Mouse (Mus musculus): Measurements from ENCODE around the gene Gosr2.

The Gosr2 gene

GRCm38 (mm10) chr11:103691036-103691435 is 6.7 kb downstream of the Gosr2 start:
- DNase-seq (ENCODE audit: low read depth, low spot score): no peak

GRCm38 (mm10) chr11:103688980-103689378 is 8.7 kb downstream of the Gosr2 start:
- no peak for DNase-seq (ENCODE audit: low read depth, low spot score)

DNA sequence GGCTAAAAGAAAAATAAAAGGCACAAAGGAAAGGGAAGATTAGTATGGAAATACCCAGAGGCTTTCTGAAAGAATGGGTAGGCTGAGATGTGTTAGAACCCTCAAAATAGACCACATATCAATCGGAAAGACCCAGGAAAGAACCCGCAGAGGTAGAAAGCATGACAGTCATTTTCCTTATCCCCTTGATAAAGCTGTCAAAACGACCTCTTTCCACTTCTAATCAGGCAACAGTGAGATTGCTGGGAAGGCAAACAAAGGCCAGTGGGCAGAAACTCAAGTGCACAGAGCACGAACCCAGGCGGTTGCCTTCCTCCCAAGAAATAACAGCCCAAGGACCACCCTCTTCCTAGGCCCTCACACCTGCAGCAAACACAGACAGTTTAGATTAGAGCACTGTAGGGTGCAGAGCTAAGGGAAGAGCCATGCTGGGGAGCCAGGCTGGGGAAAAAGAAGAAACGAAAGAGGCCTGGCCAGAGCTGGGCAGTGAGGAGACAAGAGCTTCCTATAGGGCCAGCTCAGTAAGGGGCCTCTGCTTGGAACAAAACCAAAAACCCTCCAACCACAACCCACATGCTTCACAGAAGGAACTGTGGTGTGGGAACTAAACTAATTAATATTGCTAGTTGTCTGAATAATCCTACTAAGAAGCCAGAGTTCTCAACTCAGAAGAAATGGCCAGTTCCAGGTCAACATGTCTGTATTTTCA is 9.3 kb downstream of the Gosr2 start:
- DNase-seq (ENCODE audit: low read depth, low spot score): no peak

DNA sequence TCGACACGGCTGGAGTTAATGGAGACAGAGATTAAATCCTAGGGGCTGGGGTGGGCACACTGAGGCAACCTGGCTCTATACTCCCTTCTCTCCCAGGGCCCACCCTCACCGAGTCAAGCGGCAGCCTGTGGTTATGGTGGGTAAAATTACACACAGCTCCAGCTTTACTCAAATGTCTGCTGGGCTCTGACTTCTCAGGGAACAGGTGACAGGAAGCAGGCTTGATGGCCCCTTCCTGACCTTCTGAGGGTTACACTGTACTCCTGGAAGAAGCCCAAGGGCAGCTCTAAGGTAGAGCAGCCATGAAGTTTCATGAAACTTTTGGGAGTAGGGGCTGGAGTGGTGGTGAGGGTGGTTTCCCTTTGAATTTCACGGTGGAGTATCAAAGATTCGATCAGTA is 11.0 kb downstream of the Gosr2 start:
- no peak for DNase-seq (ENCODE audit: low read depth, low spot score)

- no peak for DNase-seq (ENCODE audit: low read depth, low spot score)
These were observed 12.4 kb downstream of the Gosr2 start for GRCm38 (mm10) chr11:103685261-103685736.

DNA sequence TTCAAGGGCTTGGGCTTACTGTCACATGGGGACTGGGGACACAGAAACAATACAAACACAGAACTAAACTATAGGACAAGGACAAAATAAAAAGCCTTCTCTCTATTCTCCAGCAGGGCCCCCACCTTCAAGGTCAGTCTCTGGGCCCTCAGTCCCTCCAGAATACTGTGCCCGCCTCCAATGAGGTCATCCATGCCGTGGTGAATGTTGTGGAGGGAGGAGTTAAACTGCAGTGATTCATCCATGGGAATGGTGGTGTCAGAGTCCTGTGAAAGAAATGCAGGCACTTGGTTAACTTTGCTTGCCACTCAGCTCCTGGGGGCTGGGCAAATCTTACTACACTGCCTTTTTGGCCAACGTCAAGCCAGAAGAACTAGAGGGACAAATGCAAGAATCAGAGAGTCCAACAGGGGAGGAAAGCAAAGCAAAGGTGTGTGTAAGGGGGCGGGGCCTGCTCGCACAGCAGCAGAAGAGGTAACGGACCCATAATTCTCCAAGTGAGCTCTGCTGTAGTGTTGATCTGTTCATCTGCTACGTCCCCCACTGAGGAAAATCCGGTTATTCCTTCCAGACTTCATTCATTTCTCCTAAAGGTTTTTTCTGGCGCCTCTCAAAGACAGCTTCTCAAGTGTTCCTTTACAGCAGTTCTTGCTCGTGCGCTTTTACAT is 13.9 kb downstream of the Gosr2 start:
- no peak for DNase-seq (ENCODE audit: low read depth, low spot score)

- peak; percentile 49 for DNase-seq (ENCODE audit: low read depth, low spot score)
These were observed 20.7 kb downstream of the Gosr2 start for GRCm38 (mm10) chr11:103677042-103677441.

GRCm38 (mm10) chr11:103675556-103675955 is 22.1 kb downstream of the Gosr2 start:
- peak; percentile 63 for DNase-seq (ENCODE audit: low read depth, low spot score)

GRCm38 (mm10) chr11:103666907-103667426 is 30.7 kb downstream of the Gosr2 start:
- no peak for DNase-seq (ENCODE audit: low read depth, low spot score)

GRCm38 (mm10) chr11:103666181-103666906 is 31.4 kb downstream of the Gosr2 start:
- no peak for DNase-seq (ENCODE audit: low read depth, low spot score)

DNA sequence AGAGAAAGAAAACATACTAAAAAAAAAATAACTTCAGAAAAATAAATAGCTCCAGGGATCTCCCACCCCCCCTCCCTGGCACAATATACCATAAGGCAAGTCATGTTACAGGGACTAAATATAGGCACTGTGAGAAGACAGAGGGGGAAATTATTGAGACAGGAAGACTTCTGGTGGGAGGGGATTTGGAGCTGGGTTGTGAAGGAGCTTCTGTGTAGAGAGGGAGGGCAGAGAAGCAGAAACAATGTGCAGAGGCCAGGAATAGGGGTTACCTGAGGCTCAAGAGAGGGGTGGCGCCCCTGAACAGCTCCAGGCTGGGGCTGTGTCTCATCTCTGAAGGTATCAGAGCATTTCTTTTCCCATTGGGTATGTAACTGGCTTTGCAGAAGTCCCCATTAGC is 32.0 kb downstream of the Gosr2 start:
- DNase-seq (ENCODE audit: low read depth, low spot score): no peak

DNA sequence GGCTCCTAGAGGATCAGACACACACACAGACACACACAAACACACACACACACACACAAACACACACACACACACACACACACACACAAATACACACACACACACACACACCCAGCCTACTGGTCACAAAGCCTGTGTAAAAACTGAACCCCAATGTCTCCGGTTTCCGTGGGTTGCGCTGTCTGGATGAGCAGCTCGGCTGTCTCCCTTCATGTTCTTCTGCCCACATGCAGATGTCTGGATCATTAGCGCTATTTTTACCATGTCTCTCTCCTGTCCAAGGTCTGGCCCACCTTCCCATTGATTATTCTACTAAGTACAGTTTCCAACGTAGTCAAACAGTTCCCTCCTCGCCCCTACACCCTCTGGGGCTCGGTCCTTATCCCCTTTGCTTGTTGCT is 34.6 kb downstream of the Gosr2 start:
- DNase-seq (ENCODE audit: low read depth, low spot score): no peak

- no peak for DNase-seq (ENCODE audit: low read depth, low spot score)
These were observed 35.2 kb downstream of the Gosr2 start for GRCm38 (mm10) chr11:103662546-103662945.

DNA sequence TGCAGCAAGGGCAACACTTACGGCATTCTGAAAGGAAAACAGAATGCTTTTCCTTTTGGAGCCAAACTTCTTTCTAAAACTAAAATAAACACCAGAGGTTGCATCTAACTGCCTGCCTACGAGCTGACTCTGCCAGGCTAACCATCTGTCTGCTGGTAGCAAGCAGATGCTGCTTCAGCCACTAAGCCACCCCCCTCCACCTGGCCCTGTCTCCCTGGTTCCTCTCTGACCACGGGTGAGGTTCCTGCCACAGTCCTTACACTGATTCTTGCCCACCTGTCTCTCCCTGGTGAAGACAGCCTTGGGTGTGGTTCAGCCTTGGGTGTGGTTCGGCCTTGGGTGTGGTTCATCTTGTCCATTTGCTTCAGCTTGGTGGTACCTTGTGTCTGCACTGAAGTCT is 35.8 kb downstream of the Gosr2 start:
- peak; percentile 7 for DNase-seq (ENCODE audit: low read depth, low spot score)

DNA sequence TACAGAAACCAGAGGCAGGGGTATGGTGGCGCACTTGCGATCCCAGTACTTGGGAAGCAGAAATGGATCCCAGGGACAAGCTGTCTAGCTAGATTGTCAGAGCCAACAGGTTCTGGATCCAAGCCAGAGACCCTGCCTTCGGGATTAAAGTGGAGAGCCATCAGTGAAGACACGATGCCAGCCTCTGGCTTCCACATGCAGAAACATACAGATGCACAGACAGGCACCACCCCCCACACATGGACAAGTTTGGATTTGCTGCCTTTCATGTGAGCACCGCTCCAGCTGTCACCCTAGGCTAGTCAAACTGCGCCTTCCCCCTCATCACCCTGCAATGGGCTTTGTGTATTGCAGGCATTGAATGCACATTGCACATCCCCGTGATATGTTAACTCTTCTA is 39.5 kb downstream of the Gosr2 start:
- no peak for DNase-seq (ENCODE audit: low read depth, low spot score)

DNA sequence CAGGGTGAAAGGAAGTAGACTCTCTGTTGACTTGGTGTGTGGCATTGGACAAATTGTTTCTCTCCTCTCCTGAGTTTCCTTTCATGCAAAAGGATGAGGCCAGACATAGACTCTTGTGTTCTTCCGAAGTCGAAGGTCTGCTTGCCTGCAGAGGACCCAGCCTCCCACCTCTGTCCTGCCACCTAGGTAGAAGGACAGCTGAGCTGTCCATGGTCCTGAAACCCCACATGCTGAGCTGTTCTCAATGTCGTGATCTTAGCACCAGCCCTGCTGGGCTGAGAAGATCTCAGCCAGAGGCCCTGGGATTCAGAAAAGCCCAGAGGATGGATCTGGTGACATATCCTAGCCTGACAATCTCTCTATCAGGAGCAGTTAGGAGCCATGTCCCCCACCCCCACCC is 41.2 kb downstream of the Gosr2 start:
- DNase-seq (ENCODE audit: low read depth, low spot score): no peak

- DNase-seq (ENCODE audit: low read depth, low spot score): no peak
These were observed 44.2 kb downstream of the Gosr2 start for GRCm38 (mm10) chr11:103653359-103653965.

GRCm38 (mm10) chr11:103651426-103651825 is 46.3 kb downstream of the Gosr2 start:
- no peak for DNase-seq (ENCODE audit: low read depth, low spot score)

- no peak for DNase-seq (ENCODE audit: low read depth, low spot score)
These were observed 47.7 kb downstream of the Gosr2 start for GRCm38 (mm10) chr11:103649983-103650493.

DNA sequence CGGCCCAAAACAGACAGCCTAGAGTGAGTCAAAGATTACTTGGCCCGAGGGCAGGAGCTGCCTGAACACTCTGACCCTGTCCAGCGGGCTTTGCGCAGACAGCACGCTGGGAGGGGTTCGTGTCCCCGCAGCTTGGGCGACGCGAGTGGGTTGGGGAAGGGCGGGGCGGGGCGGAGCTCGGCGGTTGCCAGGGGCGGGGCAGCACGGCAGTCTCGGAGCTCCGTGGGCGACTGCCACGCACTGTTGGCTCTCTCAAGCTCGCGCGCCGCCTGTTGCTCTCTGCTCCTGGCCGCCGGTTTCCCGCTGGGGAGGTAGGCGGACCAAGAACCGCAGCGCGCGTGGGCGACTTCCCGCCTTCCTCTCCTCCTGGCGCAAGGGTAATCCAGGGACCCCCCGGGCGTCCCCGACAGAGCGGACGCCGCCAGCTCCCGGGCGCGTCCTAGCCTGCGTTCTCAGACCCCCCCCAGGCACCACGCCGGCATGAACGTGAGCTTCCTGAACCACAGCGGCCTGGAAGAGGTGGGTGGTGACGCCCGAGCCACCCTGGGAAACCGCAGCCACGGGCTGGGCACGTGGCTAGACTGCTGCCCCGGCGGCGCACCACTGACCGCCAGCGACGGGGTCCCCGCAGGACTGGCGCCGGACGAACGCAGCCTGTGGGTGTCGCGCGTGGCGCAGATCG is 48.3 kb downstream of the Gosr2 start, which contains the start of gene Rprml:
Rprml (plus strand) TSS at position 270 of the 682 bp plus-strand sequence.
- no peak for DNase-seq (ENCODE audit: low read depth, low spot score)

DNA sequence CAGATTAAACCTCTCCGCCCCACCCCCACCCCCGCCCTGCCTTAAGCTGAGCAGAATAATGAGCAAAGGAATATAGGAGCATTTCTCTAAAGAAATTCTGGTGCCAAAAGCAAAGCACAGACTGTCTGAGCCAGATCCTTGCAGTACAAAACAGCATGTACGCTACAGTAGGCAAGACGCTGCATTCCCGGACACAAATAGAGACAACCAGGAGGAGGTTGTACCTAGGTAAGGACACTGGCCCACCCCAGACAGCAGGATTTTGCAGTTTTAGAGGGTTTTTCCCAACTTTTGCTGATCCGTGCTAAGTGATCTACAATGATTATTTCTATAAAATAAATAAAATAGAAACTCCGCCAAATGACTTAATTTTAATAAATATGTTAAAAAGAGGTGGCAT is 49.0 kb downstream of the Gosr2 start:
- DNase-seq (ENCODE audit: low read depth, low spot score): no peak
